Mouse (Mus musculus) kidney, postnatal 14 days (tissue): ENCODE results near the gene Olfr1451.
"Not testable (repeated sequence)": the region's sequence is repeated elsewhere in the genome, so short reads cannot be mapped to it uniquely, and the experiment has no call there.

ENCODE experiments used
- DNase-seq: peaks from one replicate; pipeline ENCODE4 v3.0.0; 2022; ENCODE audit warnings: mixed read lengths

Gene Olfr1451

GRCm38 (mm10) chr19:12994714-12995113 is at the start of gene Olfr1451:
TSS of gene Olfr1451 (plus strand) at chr19:12995014.
- DNase-seq: no peak

GRCm38 (mm10) chr19:12949958-12950357 is 44.9 kb upstream of the Olfr1451 start, which contains the start of gene Olfr1450:
TSS of gene Olfr1450 (plus strand) at chr19:12950258.
- no peak for DNase-seq

DNA sequence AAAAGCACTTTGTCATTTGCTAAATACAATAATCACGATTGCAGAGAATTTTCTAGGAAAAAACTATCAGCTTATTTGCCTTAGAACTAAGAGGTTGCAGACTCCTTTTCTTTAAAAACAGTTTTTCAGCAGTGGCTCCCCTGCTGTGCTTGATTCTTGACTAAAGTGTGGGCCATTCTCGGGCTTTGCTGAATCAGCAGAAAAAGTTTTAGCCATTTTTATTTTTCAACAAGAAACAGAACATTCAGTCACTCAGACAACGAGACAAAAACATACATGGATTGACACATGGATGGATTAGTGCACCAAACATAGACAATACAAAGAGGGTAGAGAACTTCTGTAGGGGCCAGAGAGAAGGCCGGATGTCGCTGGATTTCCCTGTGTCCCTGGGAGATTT is 24.7 kb upstream of the Olfr1451 start:
- not testable (repeated sequence) for DNase-seq

DNA sequence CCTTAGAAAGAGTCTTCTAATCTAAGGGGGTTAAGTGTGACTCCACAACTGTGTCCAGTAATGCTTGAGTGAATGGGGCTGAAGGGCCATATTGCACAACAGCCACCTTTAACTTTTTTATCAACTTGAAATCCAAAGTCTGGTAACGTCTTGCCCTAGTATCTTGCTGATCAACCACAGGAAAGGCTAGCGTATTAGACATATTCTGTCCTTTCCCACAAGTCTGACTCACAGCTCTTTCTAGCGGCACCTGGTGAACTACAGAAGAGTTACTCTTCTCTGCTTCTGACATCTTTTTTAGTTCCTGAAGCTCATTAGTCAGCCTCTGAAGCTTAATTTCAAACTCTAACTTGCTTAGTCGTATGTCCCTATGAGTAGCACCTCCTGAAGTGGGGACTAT is 2.5 kb upstream of the Olfr1451 start:
- not testable (repeated sequence) for DNase-seq

GRCm38 (mm10) chr19:13028227-13028626 is 33.4 kb downstream of the Olfr1451 start, which contains the start of gene Olfr1453:
TSS of gene Olfr1453 (minus strand) at chr19:13028327.
- no peak for DNase-seq
